Mouse (Mus musculus) ovary, postnatal 36 days (tissue): ENCODE data around the gene Usp53.

Experiments
- DNase-seq: peaks from one replicate; pipeline ENCODE4 v3.0.0; 2022; ENCODE audit warnings: low spot score, mixed read lengths

Usp53 gene

GRCm38 (mm10) chr3:122887505-122888301 is 96.6 kb downstream of the Usp53 start:
- no peak for DNase-seq
